Mouse (Mus musculus): ENCODE results near the gene Myct1. TPM values are rescaled to one million over a fixed set of nuclear protein-coding genes. Genes with fewer than 3 reads are reported as not detected.
A peak's percentile ranks its signal among the peaks of the same experiment; 100 is the strongest.

The Myct1 gene
- polyA plus RNA-seq, 1 experiment from 2014 or later = 4.7 TPM

DNA sequence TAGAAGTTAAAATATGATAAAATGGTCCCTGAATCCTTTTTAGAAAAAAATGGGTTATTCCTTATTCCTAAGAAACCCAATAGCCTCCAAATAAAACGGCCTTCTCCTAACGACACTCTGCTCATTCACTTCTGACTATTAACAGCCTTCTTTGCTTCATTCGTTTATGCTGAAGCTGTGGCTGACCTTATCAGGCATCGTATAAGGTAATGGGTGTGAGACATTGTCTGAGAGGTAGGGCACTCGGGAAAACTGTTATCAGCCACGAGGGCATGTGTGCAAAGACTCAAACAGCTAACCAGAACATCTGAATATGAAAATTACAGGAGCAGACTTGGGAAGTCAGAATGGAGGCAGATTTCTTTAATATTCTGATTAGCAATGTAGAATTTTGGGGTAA, 3.0 kb downstream of the Myct1 start:
- Histone ChIP-seq H3K9ac (ENCODE audit: low read length) (no peak overlapping the region), H3K4me1 (replicated peaks; ENCODE audit: control insufficient read depth, insufficient read depth, low read length) (no peaks in the 10 kb centered on the region), H3K27me3 (replicated peaks; ENCODE audit: control insufficient read depth, insufficient read depth, low read length) (no peaks in the 10 kb centered on the region), H3K36me3 (ENCODE audit: control insufficient read depth, insufficient read depth, low read length) (no peaks in the 10 kb centered on the region), H3K4me3 (ENCODE audit: low read depth, low read length) (no peak overlapping the region), H3K27ac (ENCODE audit: low read depth) (no peak overlapping the region), H3K9me3 (ENCODE audit: control insufficient read depth, low read length) (no peaks in the 10 kb centered on the region), H3K4me2 (ENCODE audit: low read length) (no peak overlapping the region)
- ATAC-seq (replicated peaks; ENCODE audit: low FRiP score, low TSS enrichment, low read depth) = no peak
- 41% methylated on average over 6 of the region's 6 CpGs for WGBS
- DNase-seq (ENCODE audit: low spot score) = no peak

DNA sequence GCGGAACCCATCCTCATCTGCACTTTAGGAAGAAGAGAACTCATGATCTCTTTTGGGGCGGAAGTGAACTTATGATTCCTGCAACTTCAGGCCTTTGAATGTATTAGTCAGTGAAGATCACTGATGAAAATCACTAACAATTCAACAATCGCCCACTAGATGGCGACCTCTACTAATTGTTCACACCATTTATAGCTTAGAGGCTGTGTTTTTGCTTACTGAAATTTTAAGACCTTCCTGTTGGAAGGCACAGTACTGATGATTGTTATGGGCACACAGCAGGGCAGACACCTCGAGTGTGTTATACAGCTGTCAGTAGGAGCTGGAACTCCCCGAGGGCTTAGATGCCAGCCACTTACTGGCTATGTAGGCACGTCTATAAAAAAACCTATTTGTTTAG, 6.5 kb downstream of the Myct1 start:
- Histone ChIP-seq H3K36me3 (ENCODE audit: control insufficient read depth, insufficient read depth, low read length) (no peaks in the 10 kb centered on the region), H3K9me3 (ENCODE audit: control insufficient read depth, low read length) (no peaks in the 10 kb centered on the region), H3K4me1 (replicated peaks; ENCODE audit: control insufficient read depth, insufficient read depth, low read length) (no peaks in the 10 kb centered on the region), H3K4me2 (ENCODE audit: low read length) (no peak overlapping the region), H3K27ac (ENCODE audit: low read depth) (no peak overlapping the region), H3K9ac (ENCODE audit: low read length) (no peak overlapping the region), H3K27me3 (replicated peaks; ENCODE audit: control insufficient read depth, insufficient read depth, low read length) (no peaks in the 10 kb centered on the region), H3K4me3 (ENCODE audit: low read depth, low read length) (no peak overlapping the region)
- ATAC-seq (replicated peaks; ENCODE audit: low FRiP score, low TSS enrichment, low read depth) = peak; percentile 68; the same call in 1 of the 2 replicates
- 17% methylated on average over 7 of the region's 7 CpGs for WGBS
- peak; percentile 81 for DNase-seq (ENCODE audit: low spot score)

DNA sequence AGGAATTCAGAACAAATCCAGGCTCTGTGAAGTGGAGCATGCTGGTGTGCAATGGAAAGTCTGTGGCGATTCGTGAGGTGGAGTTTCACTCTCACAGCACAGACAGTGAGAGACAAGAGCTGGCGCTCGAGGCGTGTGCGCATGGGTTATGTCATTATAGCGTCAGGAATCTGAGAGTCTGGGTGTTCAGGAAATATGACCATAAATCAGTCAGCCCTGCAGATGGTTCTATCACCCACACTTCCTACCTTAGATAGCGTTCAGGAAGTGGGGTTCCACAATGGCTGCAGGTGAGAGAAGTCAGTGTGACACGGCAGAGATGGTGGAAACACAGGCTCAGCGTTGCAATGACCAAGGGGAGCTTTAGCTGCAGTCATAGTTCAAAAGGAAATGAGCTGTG, 9.9 kb downstream of the Myct1 start:
- Histone ChIP-seq H3K4me1 (replicated peaks; ENCODE audit: control insufficient read depth, insufficient read depth, low read length) (no peaks in the 10 kb centered on the region), H3K27ac (ENCODE audit: low read depth) (no peak overlapping the region), H3K27me3 (replicated peaks; ENCODE audit: control insufficient read depth, insufficient read depth, low read length) (no peaks in the 10 kb centered on the region), H3K9me3 (ENCODE audit: control insufficient read depth, low read length) (no peaks in the 10 kb centered on the region), H3K36me3 (ENCODE audit: control insufficient read depth, insufficient read depth, low read length) (no peaks in the 10 kb centered on the region), H3K9ac (ENCODE audit: low read length) (no peak overlapping the region), H3K4me2 (ENCODE audit: low read length) (no peak overlapping the region), H3K4me3 (ENCODE audit: low read depth, low read length) (no peak overlapping the region)
- WGBS = 65% methylated on average over 10 of the region's 10 CpGs
- no peak for ATAC-seq (replicated peaks; ENCODE audit: low FRiP score, low TSS enrichment, low read depth)
- no peak for DNase-seq (ENCODE audit: low spot score)

DNA sequence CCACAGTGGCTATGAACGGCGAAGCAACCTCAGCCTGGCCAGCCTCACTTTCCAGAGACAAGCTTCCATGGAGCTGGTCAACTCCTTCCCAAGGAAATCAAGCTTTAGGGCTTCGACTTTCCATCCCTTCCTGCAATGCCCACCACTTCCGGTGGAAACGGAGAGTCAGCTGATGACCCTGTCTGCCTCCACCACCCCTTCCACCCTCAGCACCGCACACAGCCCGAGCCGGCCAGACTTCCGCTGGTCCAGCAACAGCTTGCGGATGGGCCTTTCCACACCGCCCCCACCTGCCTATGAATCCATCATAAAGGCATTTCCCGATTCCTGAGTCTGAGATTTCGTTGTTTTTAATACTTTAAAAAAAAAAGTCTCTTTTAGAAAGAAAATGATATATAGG, 10.8 kb downstream of the Myct1 start:
- WGBS = 84% methylated on average over 13 of the region's 13 CpGs
- no peaks in the 10 kb centered on the region for H3K4me1 ChIP-seq (replicated peaks; ENCODE audit: control insufficient read depth, insufficient read depth, low read length)
- H3K9me3 ChIP-seq (ENCODE audit: control insufficient read depth, low read length) = no peaks in the 10 kb centered on the region
- H3K27me3 ChIP-seq (replicated peaks; ENCODE audit: control insufficient read depth, insufficient read depth, low read length) = no peaks in the 10 kb centered on the region
- no peak overlapping the region for H3K27ac ChIP-seq (ENCODE audit: low read depth)
- no peaks in the 10 kb centered on the region for H3K36me3 ChIP-seq (ENCODE audit: control insufficient read depth, insufficient read depth, low read length)
- DNase-seq (ENCODE audit: low spot score) (no peak), ATAC-seq (replicated peaks; ENCODE audit: low FRiP score, low TSS enrichment, low read depth) (no peak)
- H3K4me2 ChIP-seq (ENCODE audit: low read length) = no peak overlapping the region
- H3K4me3 ChIP-seq (ENCODE audit: low read depth, low read length) = no peak overlapping the region
- no peak overlapping the region for H3K9ac ChIP-seq (ENCODE audit: low read length)

DNA sequence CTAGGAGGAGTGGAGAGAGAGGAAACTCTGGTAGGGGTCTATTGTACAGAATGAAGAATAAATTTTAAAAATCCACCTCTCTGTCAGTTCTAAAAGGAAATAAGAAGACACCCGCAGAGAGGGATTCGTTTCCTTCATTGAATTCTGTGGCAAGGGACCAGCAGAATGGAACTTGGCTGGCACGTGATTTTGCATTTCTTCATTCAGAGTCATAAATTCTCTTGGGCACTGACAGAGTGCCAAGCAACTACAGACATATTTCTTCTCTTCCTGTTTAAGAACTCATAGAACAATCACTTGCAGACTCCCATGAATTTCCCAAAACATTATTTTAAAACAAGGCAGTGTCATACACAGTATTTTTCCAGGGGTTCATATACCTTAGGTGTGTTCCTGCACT, 15.3 kb downstream of the Myct1 start:
- Histone ChIP-seq H3K27me3 (replicated peaks; ENCODE audit: control insufficient read depth, insufficient read depth, low read length) (no peaks in the 10 kb centered on the region), H3K4me2 (ENCODE audit: low read length) (no peak overlapping the region), H3K36me3 (ENCODE audit: control insufficient read depth, insufficient read depth, low read length) (no peaks in the 10 kb centered on the region), H3K4me1 (replicated peaks; ENCODE audit: control insufficient read depth, insufficient read depth, low read length) (no peaks in the 10 kb centered on the region), H3K4me3 (ENCODE audit: low read depth, low read length) (no peak overlapping the region), H3K27ac (ENCODE audit: low read depth) (no peak overlapping the region), H3K9ac (ENCODE audit: low read length) (no peak overlapping the region), H3K9me3 (ENCODE audit: control insufficient read depth, low read length) (no peaks in the 10 kb centered on the region)
- WGBS = 89% methylated on average over 3 of the region's 3 CpGs
- DNase-seq (ENCODE audit: low spot score) (no peak), ATAC-seq (replicated peaks; ENCODE audit: low FRiP score, low TSS enrichment, low read depth) (no peak)

DNA sequence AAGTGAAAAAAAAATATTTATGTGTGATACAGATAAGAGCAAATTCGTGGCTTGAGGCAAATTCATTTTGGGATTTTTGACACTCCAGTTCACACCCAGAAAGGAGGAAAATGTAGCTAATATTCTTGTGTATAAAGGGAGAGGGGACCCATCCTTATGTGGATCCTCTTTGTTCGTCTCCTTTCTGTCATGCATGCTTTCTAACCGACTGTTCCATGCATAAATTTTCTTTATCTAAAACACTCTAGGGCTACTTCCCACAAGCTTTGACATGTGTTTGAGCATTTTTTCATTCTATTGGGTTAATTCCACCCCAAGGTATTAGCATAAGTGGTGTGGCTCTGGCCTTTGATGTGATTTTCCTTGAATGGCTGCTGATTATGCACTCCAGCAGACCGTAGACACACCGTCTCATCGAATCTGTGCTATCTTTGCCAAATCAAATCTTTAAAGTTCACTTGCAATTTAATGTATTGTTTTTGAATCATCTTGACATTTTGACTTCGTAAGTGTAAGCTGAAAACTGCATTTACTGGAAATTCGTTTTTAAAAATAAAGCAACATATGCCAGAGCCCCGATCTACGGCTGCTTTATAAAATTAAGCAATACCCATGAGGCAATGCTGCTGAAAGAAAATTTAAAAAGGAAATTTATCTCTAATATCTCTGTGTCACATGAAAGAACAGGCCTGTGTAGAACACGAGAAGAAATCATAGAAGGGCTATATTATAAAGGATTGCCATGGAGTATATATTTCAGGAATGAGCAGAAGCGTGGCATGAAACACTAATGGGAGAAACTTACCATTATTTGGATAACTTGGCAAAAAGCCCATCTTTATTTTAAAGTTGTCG, 21.8 kb downstream of the Myct1 start:
- Histone ChIP-seq H3K4me2 (ENCODE audit: low read length) (no peak overlapping the region), H3K4me3 (ENCODE audit: low read depth, low read length) (no peak overlapping the region), H3K9me3 (ENCODE audit: control insufficient read depth, low read length) (no peaks in the 10 kb centered on the region), H3K27ac (ENCODE audit: low read depth) (no peak overlapping the region), H3K27me3 (replicated peaks; ENCODE audit: control insufficient read depth, insufficient read depth, low read length) (no peaks in the 10 kb centered on the region), H3K9ac (ENCODE audit: low read length) (no peak overlapping the region), H3K4me1 (replicated peaks; ENCODE audit: control insufficient read depth, insufficient read depth, low read length) (no peaks in the 10 kb centered on the region), H3K36me3 (ENCODE audit: control insufficient read depth, insufficient read depth, low read length) (no peaks in the 10 kb centered on the region)
- DNase-seq (ENCODE audit: low spot score) (no peak), ATAC-seq (replicated peaks; ENCODE audit: low FRiP score, low TSS enrichment, low read depth) (no peak)
- WGBS = 82% methylated on average over 13 of the region's 13 CpGs

DNA sequence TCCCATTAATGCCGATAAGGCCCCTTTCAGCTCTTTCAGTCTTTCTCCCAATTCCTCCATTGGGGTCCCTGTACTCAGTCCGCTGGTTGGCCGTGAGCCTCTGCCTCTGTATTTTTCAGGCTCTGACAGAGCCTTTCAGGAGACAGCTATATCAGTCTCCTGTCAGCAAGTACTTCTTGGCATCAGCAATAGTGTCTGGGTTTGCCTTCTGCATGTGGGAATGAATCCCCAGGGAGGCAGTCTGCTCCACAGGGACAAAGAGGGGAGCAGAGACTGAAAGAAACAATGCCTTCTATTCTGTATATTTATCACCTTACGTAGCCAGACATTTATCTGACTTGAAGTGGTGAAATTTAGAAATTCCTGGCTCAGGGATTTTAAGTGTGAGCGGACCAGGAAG, 32.7 kb downstream of the Myct1 start:
- Histone ChIP-seq H3K27ac (ENCODE audit: low read depth) (no peak overlapping the region), H3K9me3 (ENCODE audit: control insufficient read depth, low read length) (no peaks in the 10 kb centered on the region), H3K4me2 (ENCODE audit: low read length) (no peak overlapping the region), H3K27me3 (replicated peaks; ENCODE audit: control insufficient read depth, insufficient read depth, low read length) (no peaks in the 10 kb centered on the region), H3K9ac (ENCODE audit: low read length) (no peak overlapping the region), H3K4me3 (ENCODE audit: low read depth, low read length) (no peak overlapping the region), H3K4me1 (replicated peaks; ENCODE audit: control insufficient read depth, insufficient read depth, low read length) (no peaks in the 10 kb centered on the region), H3K36me3 (ENCODE audit: control insufficient read depth, insufficient read depth, low read length) (no peaks in the 10 kb centered on the region)
- no peak for ATAC-seq (replicated peaks; ENCODE audit: low FRiP score, low TSS enrichment, low read depth)
- no peak for DNase-seq (ENCODE audit: low spot score)
- 73% methylated on average over 5 of the region's 5 CpGs for WGBS

DNA sequence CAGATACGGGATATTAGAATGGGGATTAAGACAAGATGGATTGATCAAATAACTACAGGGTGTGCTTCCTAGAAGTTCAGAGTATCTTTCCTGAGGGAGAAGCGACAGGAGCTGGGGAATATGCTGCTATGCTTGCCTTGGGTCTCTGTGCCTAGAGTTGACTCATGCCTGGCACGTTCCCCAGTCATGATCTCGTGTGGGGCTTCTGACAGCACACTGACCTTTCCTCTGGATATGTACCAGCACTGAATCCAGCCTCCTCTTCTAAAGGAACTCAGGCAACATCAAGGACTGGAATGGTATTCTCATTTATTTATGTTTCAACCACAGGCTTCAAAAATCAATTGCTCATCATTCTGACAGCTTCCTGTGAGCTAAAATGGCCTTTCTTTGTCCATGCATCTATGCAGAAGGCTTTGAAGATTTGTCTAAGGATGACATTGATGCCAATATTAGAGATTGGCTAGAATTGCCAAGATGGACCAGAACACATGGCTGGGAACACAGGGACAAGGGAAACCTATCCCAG, 40.2 kb downstream of the Myct1 start:
- Histone ChIP-seq H3K4me1 (replicated peaks; ENCODE audit: control insufficient read depth, insufficient read depth, low read length) (no peaks in the 10 kb centered on the region), H3K9me3 (ENCODE audit: control insufficient read depth, low read length) (no peaks in the 10 kb centered on the region), H3K4me3 (ENCODE audit: low read depth, low read length) (no peak overlapping the region), H3K27me3 (replicated peaks; ENCODE audit: control insufficient read depth, insufficient read depth, low read length) (no peaks in the 10 kb centered on the region), H3K9ac (ENCODE audit: low read length) (no peak overlapping the region), H3K4me2 (ENCODE audit: low read length) (no peak overlapping the region), H3K27ac (ENCODE audit: low read depth) (no peak overlapping the region), H3K36me3 (ENCODE audit: control insufficient read depth, insufficient read depth, low read length) (no peaks in the 10 kb centered on the region)
- DNase-seq (ENCODE audit: low spot score) (no peak), ATAC-seq (replicated peaks; ENCODE audit: low FRiP score, low TSS enrichment, low read depth) (no peak)
- WGBS = 81% methylated on average over 4 of the region's 4 CpGs

DNA sequence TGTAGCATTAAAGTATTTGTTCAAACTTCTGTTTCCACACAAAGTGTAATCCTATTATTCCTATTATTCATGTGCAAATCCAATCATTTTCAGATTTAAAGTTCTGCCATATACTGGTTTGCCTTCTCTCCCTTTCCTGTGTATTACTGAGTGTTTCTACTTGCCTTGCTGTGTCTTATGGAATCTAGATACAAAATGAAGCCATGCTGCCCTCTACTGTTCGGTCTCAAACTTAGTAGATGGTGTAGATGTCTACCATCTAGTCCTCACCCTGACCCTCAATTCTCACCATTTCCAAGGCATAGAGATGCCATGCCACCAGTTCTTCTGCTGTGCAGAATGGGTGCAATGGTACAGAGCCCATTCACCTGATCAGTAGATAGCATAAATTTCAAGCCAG, 40.8 kb downstream of the Myct1 start:
- WGBS = 22% methylated on average over 1 of the region's 1 CpGs
- DNase-seq (ENCODE audit: low spot score) = no peak

More for the DNA sequence above, 40.8 kb downstream of the Myct1 start:
- Histone ChIP-seq H3K9ac (ENCODE audit: low read length) (no peak overlapping the region), H3K27ac (ENCODE audit: low read depth) (no peak overlapping the region), H3K4me3 (ENCODE audit: low read depth, low read length) (no peak overlapping the region), H3K4me1 (replicated peaks; ENCODE audit: control insufficient read depth, insufficient read depth, low read length) (no peaks in the 10 kb centered on the region), H3K9me3 (ENCODE audit: control insufficient read depth, low read length) (no peaks in the 10 kb centered on the region), H3K4me2 (ENCODE audit: low read length) (no peak overlapping the region), H3K27me3 (replicated peaks; ENCODE audit: control insufficient read depth, insufficient read depth, low read length) (no peaks in the 10 kb centered on the region), H3K36me3 (ENCODE audit: control insufficient read depth, insufficient read depth, low read length) (no peaks in the 10 kb centered on the region)
- no peak for ATAC-seq (replicated peaks; ENCODE audit: low FRiP score, low TSS enrichment, low read depth)

All from intestine, embryonic 14.5 days (tissue).